Mouse (Mus musculus): ENCODE results near the gene Wwox. TPM values are rescaled to one million over a fixed set of nuclear protein-coding genes. Genes with fewer than 3 reads are reported as not detected.

The Wwox gene
- polyA plus RNA-seq, 1 experiment from 2014 or later: 10.6 TPM

- Histone ChIP-seq H3K9me3 (replicated peaks) (no peaks in the 10 kb centered on the region), H3K4me1 (no peaks in the 10 kb centered on the region), H3K4me3 (no peak overlapping the region), H3K27ac (replicated peaks) (no peak overlapping the region), H3K27me3 (ENCODE audit: low read depth, poor library complexity, severe bottlenecking) (no peaks in the 10 kb centered on the region), H3K36me3 (no peaks in the 10 kb centered on the region)
- 88% methylated on average over 4 of the region's 4 CpGs for WGBS
- no peak for DNase-seq (ENCODE audit: low spot score)
Measured at GRCm38 (mm10) chr8:114694566-114695198, 255.2 kb downstream of the Wwox start.

GRCm38 (mm10) chr8:114703517-114703916 is 264.1 kb downstream of the Wwox start:
- Histone ChIP-seq H3K27me3 (ENCODE audit: low read depth, poor library complexity, severe bottlenecking) (no peaks in the 10 kb centered on the region), H3K36me3 (no peaks in the 10 kb centered on the region), H3K4me1 (peaks cover 7% of the 10 kb centered on the region; the same call in 1 of the 2 replicates), H3K4me3 (no peak overlapping the region), H3K9me3 (replicated peaks) (no peaks in the 10 kb centered on the region; the same call in 1 of the 2 replicates), H3K27ac (replicated peaks) (no peak overlapping the region)
- 82% methylated on average over 5 of the region's 5 CpGs for WGBS
- DNase-seq (ENCODE audit: low spot score): no peak

- H3K4me3 ChIP-seq: no peak overlapping the region
- no peak for DNase-seq (ENCODE audit: low spot score)
- no peaks in the 10 kb centered on the region for H3K9me3 ChIP-seq (replicated peaks)
- WGBS: 77% methylated on average over 15 of the region's 15 CpGs
- H3K4me1 ChIP-seq: peaks cover 7% of the 10 kb centered on the region; the same call in 1 of the 2 replicates
- H3K27ac ChIP-seq (replicated peaks): no peak overlapping the region; the same call in 1 of the 2 replicates
- no peaks in the 10 kb centered on the region for H3K27me3 ChIP-seq (ENCODE audit: low read depth, poor library complexity, severe bottlenecking)
- H3K36me3 ChIP-seq: peaks cover 4% of the 10 kb centered on the region; the same call in 1 of the 2 replicates
Measured at GRCm38 (mm10) chr8:114707538-114708138, 268.2 kb downstream of the Wwox start.

GRCm38 (mm10) chr8:114715318-114716070 is 276.0 kb downstream of the Wwox start:
- no peaks in the 10 kb centered on the region for H3K4me1 ChIP-seq
- H3K27ac ChIP-seq (replicated peaks): no peak overlapping the region
- peaks cover 4% of the 10 kb centered on the region; the same call in 1 of the 2 replicates for H3K36me3 ChIP-seq
- DNase-seq (ENCODE audit: low spot score): no peak
- H3K9me3 ChIP-seq (replicated peaks): no peaks in the 10 kb centered on the region
- 68% methylated on average over 13 of the region's 13 CpGs for WGBS
- no peaks in the 10 kb centered on the region for H3K27me3 ChIP-seq (ENCODE audit: low read depth, poor library complexity, severe bottlenecking)
- no peak overlapping the region for H3K4me3 ChIP-seq

- H3K4me3 ChIP-seq: no peak overlapping the region
- no peak for DNase-seq (ENCODE audit: low spot score)
- H3K36me3 ChIP-seq: peaks cover 4% of the 10 kb centered on the region; the same call in 1 of the 2 replicates
- 90% methylated on average over 14 of the region's 14 CpGs for WGBS
- no peaks in the 10 kb centered on the region for H3K9me3 ChIP-seq (replicated peaks)
- no peaks in the 10 kb centered on the region for H3K27me3 ChIP-seq (ENCODE audit: low read depth, poor library complexity, severe bottlenecking)
- H3K27ac ChIP-seq (replicated peaks): no peak overlapping the region
- peaks cover 4% of the 10 kb centered on the region for H3K4me1 ChIP-seq
Measured at GRCm38 (mm10) chr8:114716546-114717255, 277.2 kb downstream of the Wwox start.

- H3K4me1 ChIP-seq: peaks cover 16% of the 10 kb centered on the region
- peaks cover 6% of the 10 kb centered on the region for H3K27me3 ChIP-seq (ENCODE audit: low read depth, poor library complexity, severe bottlenecking)
- 89% methylated on average over 4 of the region's 4 CpGs for WGBS
- no peak overlapping the region for H3K4me3 ChIP-seq
- no peaks in the 10 kb centered on the region for H3K9me3 ChIP-seq (replicated peaks)
- no peak for DNase-seq (ENCODE audit: low spot score)
- no peak overlapping the region for H3K27ac ChIP-seq (replicated peaks)
- no peaks in the 10 kb centered on the region for H3K36me3 ChIP-seq
Measured at GRCm38 (mm10) chr8:114718821-114719220, 279.4 kb downstream of the Wwox start.

- Histone ChIP-seq H3K36me3 (no peaks in the 10 kb centered on the region), H3K4me3 (no peak overlapping the region), H3K27me3 (ENCODE audit: low read depth, poor library complexity, severe bottlenecking) (peaks cover 9% of the 10 kb centered on the region), H3K4me1 (peaks cover 16% of the 10 kb centered on the region), H3K9me3 (replicated peaks) (no peaks in the 10 kb centered on the region), H3K27ac (replicated peaks) (no peak overlapping the region)
- DNase-seq (ENCODE audit: low spot score): no peak
- 52% methylated on average over 5 of the region's 5 CpGs for whole genome bisulfite sequencing
Measured at GRCm38 (mm10) chr8:114722611-114723010, 283.2 kb downstream of the Wwox start.

- H3K4me1 ChIP-seq: peaks cover 13% of the 10 kb centered on the region
- no peaks in the 10 kb centered on the region for H3K36me3 ChIP-seq
- H3K4me3 ChIP-seq: no peak overlapping the region
- DNase-seq (ENCODE audit: low spot score): no peak
- no peaks in the 10 kb centered on the region; the same call in 1 of the 2 replicates for H3K27me3 ChIP-seq (ENCODE audit: low read depth, poor library complexity, severe bottlenecking)
- no peak overlapping the region for H3K27ac ChIP-seq (replicated peaks)
- H3K9me3 ChIP-seq (replicated peaks): no peaks in the 10 kb centered on the region
- whole genome bisulfite sequencing: 54% methylated on average over 17 of the region's 17 CpGs
Measured at GRCm38 (mm10) chr8:114731260-114732140, 292.0 kb downstream of the Wwox start.

- no peaks in the 10 kb centered on the region for H3K4me1 ChIP-seq
- H3K27ac ChIP-seq (replicated peaks): no peak overlapping the region
- peaks cover 6% of the 10 kb centered on the region; the same call in 1 of the 2 replicates for H3K36me3 ChIP-seq
- 84% methylated on average over 12 of the region's 12 CpGs for WGBS
- H3K9me3 ChIP-seq (replicated peaks): peaks cover 11% of the 10 kb centered on the region
- H3K4me3 ChIP-seq: no peak overlapping the region
- no peak for DNase-seq (ENCODE audit: low spot score)
- no peaks in the 10 kb centered on the region for H3K27me3 ChIP-seq (ENCODE audit: low read depth, poor library complexity, severe bottlenecking)
Measured at GRCm38 (mm10) chr8:114743185-114743915, 303.9 kb downstream of the Wwox start.

- no peak for DNase-seq (ENCODE audit: low spot score)
Measured at GRCm38 (mm10) chr8:114746373-114746772, 306.9 kb downstream of the Wwox start.

GRCm38 (mm10) chr8:114751376-114752135 is 312.1 kb downstream of the Wwox start:
- Histone ChIP-seq H3K27ac (replicated peaks) (no peak overlapping the region), H3K4me1 (peaks cover 42% of the 10 kb centered on the region), H3K4me3 (no peak overlapping the region), H3K27me3 (ENCODE audit: low read depth, poor library complexity, severe bottlenecking) (0 out of 2 replicates have a peak, but pooled peaks cover 3% of the 10 kb centered on the region), H3K9me3 (replicated peaks) (no peaks in the 10 kb centered on the region), H3K36me3 (no peaks in the 10 kb centered on the region)
- WGBS: 46% methylated on average over 18 of the region's 18 CpGs
- DNase-seq (ENCODE audit: low spot score): no peak

More at GRCm38 (mm10) chr8:114746373-114746772, 306.9 kb downstream of the Wwox start:
- Histone ChIP-seq H3K4me1 (peaks cover 11% of the 10 kb centered on the region), H3K27me3 (ENCODE audit: low read depth, poor library complexity, severe bottlenecking) (no peaks in the 10 kb centered on the region), H3K9me3 (replicated peaks) (no peaks in the 10 kb centered on the region), H3K4me3 (no peak overlapping the region), H3K36me3 (no peaks in the 10 kb centered on the region), H3K27ac (replicated peaks) (no peak overlapping the region)
- WGBS: 63% methylated on average over 2 of the region's 2 CpGs

Data from midbrain, embryonic 10.5 days (tissue).